Mouse (Mus musculus) midbrain, embryonic 12.5 days (tissue): Measurements from ENCODE around the gene Nbr1. TPM values are rescaled to one million over a fixed set of nuclear protein-coding genes. Genes with fewer than 3 reads are reported as not detected.
"Not testable (repeated sequence)": the region's sequence is repeated elsewhere in the genome, so short reads cannot be mapped to it uniquely, and the experiment has no call there.

Source experiments
- ATAC-seq: fragments of 200-750 bp; cut with Nextera tagmentation; 2 replicates; pipeline ENCODE4 v1.8.0; 2017; ENCODE audit warnings: low read depth, moderate TSS enrichment, moderate library complexity; ENCODE audit not compliant: low FRiP score
- H3K27ac ChIP-seq: fragments of 300-500 bp; sonication (generic); replicated peaks from 2 replicates; pipeline ENCODE4 v1.5.1; 2016; ENCODE audit warnings: mild to moderate bottlenecking
- H3K27me3 ChIP-seq: fragments of 300-500 bp; sonication (generic); 2 replicates; pipeline ENCODE4 v1.6.1; 2016; ENCODE audit warnings: mild to moderate bottlenecking
- H3K36me3 ChIP-seq: fragments of 300-500 bp; sonication (generic); 2 replicates; pipeline ENCODE4 v1.6.1; 2016
- H3K4me1 ChIP-seq: fragments of 300-500 bp; sonication (generic); 2 replicates; pipeline ENCODE4 v1.6.1; 2016
- H3K4me2 ChIP-seq: fragments of 300-500 bp; sonication (generic); replicated peaks from 2 replicates; pipeline ENCODE4 v1.6.1; 2016; ENCODE audit warnings: mild to moderate bottlenecking, moderate library complexity
- H3K4me3 ChIP-seq: fragments of 300-500 bp; sonication (generic); 2 replicates; pipeline ENCODE4 v1.5.1; 2016; ENCODE audit warnings: mild to moderate bottlenecking
- H3K9ac ChIP-seq: fragments of 300-500 bp; sonication (generic); replicated peaks from 2 replicates; pipeline ENCODE4 v1.6.1; 2016; ENCODE audit warnings: mild to moderate bottlenecking, moderate library complexity
- H3K9me3 ChIP-seq: fragments of 300-500 bp; sonication (generic); 2 replicates; pipeline ENCODE4 v1.6.1; 2016; ENCODE audit warnings: mild to moderate bottlenecking
- WGBS: fragments of 180-500 bp; shearing (Covaris S2); methylation state at CpG from one replicate; pipeline ENCODE4 v1.1.7; 2016; 5-methylcytosine and 5-hydroxymethylcytosine counted together
- polyA plus RNA-seq: library from polyadenylated mRNA; unstranded; fragments of >200 nt; fragmentation: Nextera tagmentation; extraction: Ambion mirVana; gene quantifications from 2 replicates; pipeline ENCODE4 v1.2.1, GENCODE M21; 2016

Nbr1 gene
- polyA plus RNA-seq, 1 experiment from 2014 or later: 119 TPM

GRCm38 (mm10) chr11:101552476-101553300, 739 bp downstream of the Nbr1 start:
- peak; percentile 97 for ATAC-seq
- WGBS: under 1% methylated on average over 37 of the region's 37 CpGs
- H3K27me3 ChIP-seq: no peaks in the 10 kb centered on the region
- peak overlapping the region; percentile 65 for H3K4me2 ChIP-seq
- peaks cover 18% of the 10 kb centered on the region for H3K36me3 ChIP-seq
- H3K4me3 ChIP-seq: peak overlapping the region; percentile 63
- H3K9ac ChIP-seq: peak overlapping the region; percentile 75
- H3K4me1 ChIP-seq: peaks cover 25% of the 10 kb centered on the region
- no peaks in the 10 kb centered on the region for H3K9me3 ChIP-seq
- H3K27ac ChIP-seq: peak overlapping the region; percentile 93

GRCm38 (mm10) chr11:101553354-101553930, 1.5 kb downstream of the Nbr1 start:
- H3K4me3 ChIP-seq: peak overlapping the region; percentile 63
- H3K27me3 ChIP-seq: no peaks in the 10 kb centered on the region
- peak overlapping the region; percentile 88 for H3K27ac ChIP-seq
- ATAC-seq: no peak
- peaks cover 21% of the 10 kb centered on the region for H3K36me3 ChIP-seq
- H3K9ac ChIP-seq: peak overlapping the region; percentile 75
- H3K9me3 ChIP-seq: no peaks in the 10 kb centered on the region
- H3K4me1 ChIP-seq: peaks cover 25% of the 10 kb centered on the region
- 28% methylated on average over 8 of the region's 8 CpGs for WGBS
- H3K4me2 ChIP-seq: peak overlapping the region; percentile 65

GRCm38 (mm10) chr11:101556541-101556940, 4.6 kb downstream of the Nbr1 start:
- H3K9ac ChIP-seq: no peak overlapping the region
- no peak overlapping the region for H3K4me2 ChIP-seq
- peaks cover 15% of the 10 kb centered on the region for H3K4me1 ChIP-seq
- H3K27me3 ChIP-seq: no peaks in the 10 kb centered on the region
- H3K4me3 ChIP-seq: no peak overlapping the region
- no peak overlapping the region for H3K27ac ChIP-seq
- 92% methylated on average over 7 of the region's 7 CpGs for WGBS
- H3K9me3 ChIP-seq: no peaks in the 10 kb centered on the region
- ATAC-seq: no peak
- H3K36me3 ChIP-seq: peaks cover 43% of the 10 kb centered on the region

- Histone ChIP-seq H3K27me3 (no peaks in the 10 kb centered on the region), H3K9me3 (no peaks in the 10 kb centered on the region), H3K4me1 (peaks cover 15% of the 10 kb centered on the region), H3K27ac (no peak overlapping the region), H3K4me3 (no peak overlapping the region), H3K36me3 (peaks cover 44% of the 10 kb centered on the region), H3K9ac (no peak overlapping the region), H3K4me2 (no peak overlapping the region)
- 93% methylated on average over 2 of the region's 2 CpGs for WGBS
- ATAC-seq: no peak
These were observed 5.0 kb downstream of the Nbr1 start for GRCm38 (mm10) chr11:101556954-101557353.

GRCm38 (mm10) chr11:101562391-101562790, 10.4 kb downstream of the Nbr1 start:
- 39% methylated on average over 5 of the region's 5 CpGs for WGBS
- Histone ChIP-seq H3K4me2 (no peak overlapping the region), H3K27me3 (no peaks in the 10 kb centered on the region), H3K4me3 (no peak overlapping the region), H3K4me1 (no peaks in the 10 kb centered on the region), H3K27ac (no peak overlapping the region), H3K9ac (no peak overlapping the region), H3K36me3 (peaks cover 68% of the 10 kb centered on the region), H3K9me3 (no peaks in the 10 kb centered on the region)
- ATAC-seq: no peak

- no peaks in the 10 kb centered on the region for H3K4me1 ChIP-seq
- H3K9me3 ChIP-seq: no peaks in the 10 kb centered on the region
- no peak overlapping the region for H3K4me3 ChIP-seq
- H3K36me3 ChIP-seq: peaks cover 88% of the 10 kb centered on the region
- no peak overlapping the region for H3K27ac ChIP-seq
- no peak overlapping the region for H3K4me2 ChIP-seq
- H3K27me3 ChIP-seq: no peaks in the 10 kb centered on the region
- H3K9ac ChIP-seq: no peak overlapping the region
- WGBS: 81% methylated on average over 3 of the region's 3 CpGs
- no peak for ATAC-seq
These were observed 16.5 kb downstream of the Nbr1 start for GRCm38 (mm10) chr11:101568421-101568820.

GRCm38 (mm10) chr11:101576116-101576515, 24.2 kb downstream of the Nbr1 start:
- H3K4me3 ChIP-seq: no peak overlapping the region

GRCm38 (mm10) chr11:101581081-101581764, 29.3 kb downstream of the Nbr1 start:
- H3K9me3 ChIP-seq: no peaks in the 10 kb centered on the region
- ATAC-seq: no peak
- H3K4me2 ChIP-seq: no peak overlapping the region
- peaks cover 8% of the 10 kb centered on the region for H3K4me1 ChIP-seq
- H3K36me3 ChIP-seq: peaks cover 51% of the 10 kb centered on the region
- no peaks in the 10 kb centered on the region for H3K27me3 ChIP-seq
- H3K27ac ChIP-seq: no peak overlapping the region
- no peak overlapping the region for H3K9ac ChIP-seq
- WGBS: 72% methylated on average over 6 of the region's 6 CpGs
- H3K4me3 ChIP-seq: no peak overlapping the region

More at GRCm38 (mm10) chr11:101576116-101576515, 24.2 kb downstream of the Nbr1 start:
- Histone ChIP-seq H3K36me3 (peaks cover 97% of the 10 kb centered on the region), H3K9me3 (no peaks in the 10 kb centered on the region), H3K4me1 (no peaks in the 10 kb centered on the region), H3K9ac (no peak overlapping the region), H3K4me2 (no peak overlapping the region), H3K27me3 (no peaks in the 10 kb centered on the region), H3K27ac (no peak overlapping the region)
- ATAC-seq: no peak
- WGBS: 80% methylated on average over 6 of the region's 6 CpGs

GRCm38 (mm10) chr11:101582054-101583035, 30.4 kb downstream of the Nbr1 start, which contains the start of gene Tmem106a:
TSS of gene Tmem106a (plus strand) at chr11:101582242.
- no peak for ATAC-seq

GRCm38 (mm10) chr11:101583205-101583604, 31.3 kb downstream of the Nbr1 start:
- H3K4me3 ChIP-seq: no peak overlapping the region
- H3K9ac ChIP-seq: no peak overlapping the region
- no peaks in the 10 kb centered on the region for H3K27me3 ChIP-seq
- peaks cover 8% of the 10 kb centered on the region for H3K4me1 ChIP-seq
- peaks cover 38% of the 10 kb centered on the region for H3K36me3 ChIP-seq
- WGBS: 93% methylated on average over 2 of the region's 2 CpGs
- ATAC-seq: no peak
- H3K9me3 ChIP-seq: no peaks in the 10 kb centered on the region
- H3K27ac ChIP-seq: no peak overlapping the region
- no peak overlapping the region for H3K4me2 ChIP-seq

More at GRCm38 (mm10) chr11:101582054-101583035, 30.4 kb downstream of the Nbr1 start, which contains the start of gene Tmem106a:
- H3K4me2 ChIP-seq: peak within 1 kb of the TSS; percentile 52
- peaks cover 47% of the 10 kb centered on the region for H3K36me3 ChIP-seq
- H3K27ac ChIP-seq: no peak within 1 kb of the TSS
- H3K9me3 ChIP-seq: no peaks in the 10 kb centered on the region
- H3K9ac ChIP-seq: peak within 1 kb of the TSS; percentile 37
- H3K4me1 ChIP-seq: peaks cover 8% of the 10 kb centered on the region
- WGBS: 21% methylated on average over 30 of the region's 31 CpGs
- H3K4me3 ChIP-seq: peak within 1 kb of the TSS; percentile 31
- no peaks in the 10 kb centered on the region for H3K27me3 ChIP-seq

GRCm38 (mm10) chr11:101585031-101585430, 33.1 kb downstream of the Nbr1 start:
- WGBS: 97% methylated on average over 1 of the region's 1 CpGs
- not testable (repeated sequence) for ATAC-seq, H3K4me2 ChIP-seq, H3K4me1 ChIP-seq, H3K4me3 ChIP-seq, H3K9me3 ChIP-seq, H3K27me3 ChIP-seq, H3K9ac ChIP-seq, H3K27ac ChIP-seq
- peaks cover 22% of the 10 kb centered on the region for H3K36me3 ChIP-seq
